Mouse (Mus musculus) forebrain, embryonic 13.5 days (tissue): ENCODE results near the gene Leo1. TPM values are rescaled to one million over a fixed set of nuclear protein-coding genes. Genes with fewer than 3 reads are reported as not detected.

ENCODE experiments used
- ATAC-seq: fragments of 200-750 bp; cut with Nextera tagmentation; 2 replicates; pipeline ENCODE4 v1.8.0; 2017
- H3K27ac ChIP-seq: fragments of 300-500 bp; sonication (generic); 2 replicates; pipeline ENCODE4 v1.5.1; 2015; ENCODE audit warnings: inconsistent platforms, mild to moderate bottlenecking, moderate library complexity
- H3K27me3 ChIP-seq: fragments of 300-500 bp; sonication (generic); 2 replicates; pipeline ENCODE4 v1.6.1; 2015; ENCODE audit warnings: mild to moderate bottlenecking, inconsistent platforms
- H3K36me3 ChIP-seq: fragments of 300-500 bp; sonication (generic); 2 replicates; pipeline ENCODE4 v1.6.1; 2015; ENCODE audit warnings: mild to moderate bottlenecking, inconsistent platforms; ENCODE audit not compliant: poor library complexity, severe bottlenecking
- H3K4me1 ChIP-seq: fragments of 300-500 bp; sonication (generic); 2 replicates; pipeline ENCODE4 v1.6.1; 2015; ENCODE audit warnings: inconsistent platforms
- H3K4me2 ChIP-seq: fragments of 300-500 bp; sonication (generic); 2 replicates; pipeline ENCODE4 v1.6.1; 2015; ENCODE audit warnings: inconsistent platforms, mild to moderate bottlenecking, moderate library complexity
- H3K4me3 ChIP-seq: fragments of 300-500 bp; sonication (generic); 2 replicates; pipeline ENCODE4 v1.5.1; 2015; ENCODE audit warnings: mild to moderate bottlenecking, inconsistent platforms
- H3K9ac ChIP-seq: fragments of 300-500 bp; sonication (generic); 2 replicates; pipeline ENCODE4 v1.6.1; 2015; ENCODE audit warnings: mild to moderate bottlenecking, inconsistent platforms
- H3K9me3 ChIP-seq: fragments of 300-500 bp; sonication (generic); replicated peaks from 2 replicates; pipeline ENCODE4 v1.6.1; 2016; ENCODE audit warnings: inconsistent platforms
- WGBS: fragments of 180-500 bp; shearing (Covaris S2); methylation state at CpG from one replicate; pipeline ENCODE4 v1.1.7; 2015; 5-methylcytosine and 5-hydroxymethylcytosine counted together
- polyA plus RNA-seq: library from polyadenylated mRNA; unstranded; fragments of >200 nt; fragmentation: Nextera tagmentation; extraction: Ambion mirVana; gene quantifications from 2 replicates; pipeline ENCODE4 v1.2.1, GENCODE M21; 2015

The Leo1 gene
- 44.2 and 44.5 TPM in 2 replicates for polyA plus RNA-seq

- Histone ChIP-seq H3K36me3 (peaks cover 12% of the 10 kb centered on the region), H3K4me1 (peaks cover 15% of the 10 kb centered on the region), H3K4me2 (peak within 1 kb of the TSS; percentile 88), H3K9me3 (no peaks in the 10 kb centered on the region), H3K27me3 (no peaks in the 10 kb centered on the region), H3K9ac (peak within 1 kb of the TSS; percentile 90), H3K4me3 (peak within 1 kb of the TSS; percentile 85), H3K27ac (peak within 1 kb of the TSS; percentile 79)
- peak; percentile 96 for ATAC-seq
- under 1% methylated on average over 35 of the region's 45 CpGs for WGBS
Observed at GRCm38 (mm10) chr9:75440796-75441666, at the start of gene Leo1. TSS of gene Leo1 (plus strand) at chr9:75441524.

- Histone ChIP-seq H3K9me3 (no peaks in the 10 kb centered on the region), H3K4me2 (no peak overlapping the region), H3K27ac (no peak overlapping the region), H3K4me1 (no peaks in the 10 kb centered on the region), H3K9ac (no peak overlapping the region), H3K36me3 (peaks cover 87% of the 10 kb centered on the region), H3K4me3 (no peak overlapping the region), H3K27me3 (no peaks in the 10 kb centered on the region)
- 74% methylated on average over 12 of the region's 12 CpGs for WGBS
- no peak for ATAC-seq
Observed at GRCm38 (mm10) chr9:75393251-75393650, 48.1 kb upstream of the Leo1 start.

- no peak overlapping the region for H3K9ac ChIP-seq
- no peak for ATAC-seq
- WGBS: 89% methylated on average over 6 of the region's 6 CpGs
Observed at GRCm38 (mm10) chr9:75395971-75396370, 45.4 kb upstream of the Leo1 start.

GRCm38 (mm10) chr9:75399069-75399468 is 42.3 kb upstream of the Leo1 start:
- peaks cover 34% of the 10 kb centered on the region for H3K4me1 ChIP-seq
- WGBS: 91% methylated on average over 4 of the region's 4 CpGs
- no peak overlapping the region for H3K9ac ChIP-seq
- H3K36me3 ChIP-seq: peaks cover 44% of the 10 kb centered on the region
- no peak for ATAC-seq
- no peak overlapping the region for H3K4me3 ChIP-seq
- no peaks in the 10 kb centered on the region for H3K9me3 ChIP-seq
- no peak overlapping the region for H3K4me2 ChIP-seq
- no peaks in the 10 kb centered on the region for H3K27me3 ChIP-seq
- no peak overlapping the region for H3K27ac ChIP-seq

More at GRCm38 (mm10) chr9:75395971-75396370, 45.4 kb upstream of the Leo1 start:
- H3K4me2 ChIP-seq: no peak overlapping the region
- no peaks in the 10 kb centered on the region for H3K9me3 ChIP-seq
- H3K27ac ChIP-seq: no peak overlapping the region
- H3K36me3 ChIP-seq: peaks cover 72% of the 10 kb centered on the region
- H3K4me3 ChIP-seq: no peak overlapping the region
- peaks cover 5% of the 10 kb centered on the region for H3K4me1 ChIP-seq
- no peaks in the 10 kb centered on the region for H3K27me3 ChIP-seq

- no peak overlapping the region for H3K4me3 ChIP-seq
- no peak overlapping the region for H3K9ac ChIP-seq
- H3K4me2 ChIP-seq: no peak overlapping the region
- WGBS: 55% methylated on average over 5 of the region's 5 CpGs
- no peaks in the 10 kb centered on the region for H3K27me3 ChIP-seq
- peaks cover 47% of the 10 kb centered on the region for H3K4me1 ChIP-seq
- ATAC-seq: no peak
- no peaks in the 10 kb centered on the region for H3K9me3 ChIP-seq
- peaks cover 33% of the 10 kb centered on the region for H3K36me3 ChIP-seq
- H3K27ac ChIP-seq: no peak overlapping the region
Observed at GRCm38 (mm10) chr9:75400639-75401038, 40.7 kb upstream of the Leo1 start.

- Histone ChIP-seq H3K4me3 (no peak overlapping the region), H3K36me3 (peaks cover 21% of the 10 kb centered on the region), H3K9me3 (no peaks in the 10 kb centered on the region), H3K4me1 (peaks cover 59% of the 10 kb centered on the region), H3K9ac (0 out of 2 replicates have a peak overlapping the region, but pooled peaks have one; percentile 21), H3K27ac (no peak overlapping the region), H3K27me3 (no peaks in the 10 kb centered on the region), H3K4me2 (no peak overlapping the region)
- 81% methylated on average over 20 of the region's 20 CpGs for WGBS
- ATAC-seq: no peak
Observed at GRCm38 (mm10) chr9:75401593-75402504, 39.5 kb upstream of the Leo1 start.

- Histone ChIP-seq H3K36me3 (peaks cover 4% of the 10 kb centered on the region; the same call in 1 of the 2 replicates), H3K9me3 (no peaks in the 10 kb centered on the region), H3K27ac (no peak overlapping the region), H3K27me3 (no peaks in the 10 kb centered on the region), H3K4me1 (peaks cover 75% of the 10 kb centered on the region), H3K4me2 (no peak overlapping the region), H3K4me3 (no peak overlapping the region), H3K9ac (no peak overlapping the region)
- WGBS: 77% methylated on average over 3 of the region's 3 CpGs
- no peak for ATAC-seq
Observed at GRCm38 (mm10) chr9:75403520-75403919, 37.8 kb upstream of the Leo1 start.

- no peaks in the 10 kb centered on the region for H3K36me3 ChIP-seq
- no peak overlapping the region for H3K27ac ChIP-seq
- WGBS: 87% methylated on average over 2 of the region's 2 CpGs
- H3K4me1 ChIP-seq: peaks cover 77% of the 10 kb centered on the region
- no peak overlapping the region for H3K9ac ChIP-seq
- no peaks in the 10 kb centered on the region for H3K27me3 ChIP-seq
- H3K4me3 ChIP-seq: no peak overlapping the region
- H3K9me3 ChIP-seq: no peaks in the 10 kb centered on the region
- ATAC-seq: no peak
- no peak overlapping the region for H3K4me2 ChIP-seq
Observed at GRCm38 (mm10) chr9:75406121-75406520, 35.2 kb upstream of the Leo1 start.

GRCm38 (mm10) chr9:75407803-75408202 is 33.5 kb upstream of the Leo1 start:
- ATAC-seq: no peak
- WGBS: 13% methylated on average over 10 of the region's 10 CpGs
- Histone ChIP-seq H3K27ac (no peak overlapping the region), H3K4me3 (peak overlapping the region; percentile 97), H3K36me3 (no peaks in the 10 kb centered on the region), H3K9ac (peak overlapping the region; percentile 96), H3K4me1 (peaks cover 62% of the 10 kb centered on the region), H3K4me2 (peak overlapping the region; percentile 73), H3K9me3 (no peaks in the 10 kb centered on the region), H3K27me3 (no peaks in the 10 kb centered on the region)

GRCm38 (mm10) chr9:75408204-75408826 is 33.0 kb upstream of the Leo1 start:
- H3K27ac ChIP-seq: peak overlapping the region; percentile 97; the same call in 1 of the 2 replicates
- no peaks in the 10 kb centered on the region for H3K9me3 ChIP-seq
- H3K36me3 ChIP-seq: no peaks in the 10 kb centered on the region
- H3K9ac ChIP-seq: peak overlapping the region; percentile 96
- H3K27me3 ChIP-seq: no peaks in the 10 kb centered on the region
- peak overlapping the region; percentile 73 for H3K4me2 ChIP-seq
- ATAC-seq: no peak
- WGBS: 3% methylated on average over 11 of the region's 11 CpGs
- peak overlapping the region; percentile 97 for H3K4me3 ChIP-seq
- H3K4me1 ChIP-seq: peaks cover 57% of the 10 kb centered on the region

GRCm38 (mm10) chr9:75409031-75409851 is 32.1 kb upstream of the Leo1 start:
- H3K4me2 ChIP-seq: peak overlapping the region; percentile 73
- no peaks in the 10 kb centered on the region for H3K36me3 ChIP-seq
- H3K9me3 ChIP-seq: no peaks in the 10 kb centered on the region
- H3K27me3 ChIP-seq: no peaks in the 10 kb centered on the region
- H3K4me1 ChIP-seq: peaks cover 48% of the 10 kb centered on the region
- peak overlapping the region; percentile 97 for H3K27ac ChIP-seq
- H3K9ac ChIP-seq: peak overlapping the region; percentile 96
- WGBS: under 1% methylated on average over 58 of the region's 90 CpGs
- H3K4me3 ChIP-seq: peak overlapping the region; percentile 97
- ATAC-seq: peak; percentile 90
